Mouse (Mus musculus): ENCODE measurements at regions not wholly inside any gene's neighbourhood (a gene's known extent, or its start where the extent isn't known, plus 50 kb on each side); places are given as distances from the start of the nearest gene placed in this dataset.

- Histone ChIP-seq H3K27me3 (ENCODE audit: control insufficient read depth) (no peaks in the 10 kb centered on the region), H3K36me3 (ENCODE audit: control insufficient read depth) (no peaks in the 10 kb centered on the region), H3K4me1 (ENCODE audit: control insufficient read depth) (no peaks in the 10 kb centered on the region), H3K9me3 (ENCODE audit: control insufficient read depth, low read length) (no peaks in the 10 kb centered on the region), H3K4me3 (replicated peaks) (no peak overlapping the region)
- TF ChIP-seq GATA1 (IDR thresholded peaks at IDR 0.05; ENCODE audit: low read length), result no peak
- no peak for TF ChIP-seq TAL1 (IDR thresholded peaks at IDR 0.05; ENCODE audit: low read length)
Observed at GRCm38 (mm10) chr10:19078047-19078446, 62.6 kb upstream of the Tnfaip3 start.

- TF ChIP-seq TAL1 (IDR thresholded peaks at IDR 0.05; ENCODE audit: low read length) (no peak), GATA1 (IDR thresholded peaks at IDR 0.05; ENCODE audit: low read length) (no peak)
- Histone ChIP-seq H3K27me3 (ENCODE audit: control insufficient read depth) (no peaks in the 10 kb centered on the region), H3K4me3 (replicated peaks) (no peak overlapping the region), H3K4me1 (ENCODE audit: control insufficient read depth) (peaks cover 9% of the 10 kb centered on the region), H3K9me3 (ENCODE audit: control insufficient read depth, low read length) (no peaks in the 10 kb centered on the region), H3K36me3 (ENCODE audit: control insufficient read depth) (no peaks in the 10 kb centered on the region)
Observed at GRCm38 (mm10) chr10:19068377-19068776, 52.9 kb upstream of the Tnfaip3 start.

GRCm38 (mm10) chr10:19067623-19068022 is 52.2 kb upstream of the Tnfaip3 start:
- Histone ChIP-seq H3K9me3 (ENCODE audit: control insufficient read depth, low read length) (no peaks in the 10 kb centered on the region), H3K4me1 (ENCODE audit: control insufficient read depth) (peaks cover 15% of the 10 kb centered on the region), H3K4me3 (replicated peaks) (no peak overlapping the region), H3K36me3 (ENCODE audit: control insufficient read depth) (no peaks in the 10 kb centered on the region), H3K27me3 (ENCODE audit: control insufficient read depth) (no peaks in the 10 kb centered on the region)
- TF ChIP-seq GATA1 (IDR thresholded peaks at IDR 0.05; ENCODE audit: low read length), result no peak
- no peak for TF ChIP-seq TAL1 (IDR thresholded peaks at IDR 0.05; ENCODE audit: low read length)

GRCm38 (mm10) chr10:19066821-19067350 is 51.4 kb upstream of the Tnfaip3 start:
- Histone ChIP-seq H3K4me1 (ENCODE audit: control insufficient read depth) (peaks cover 23% of the 10 kb centered on the region), H3K9me3 (ENCODE audit: control insufficient read depth, low read length) (no peaks in the 10 kb centered on the region), H3K27me3 (ENCODE audit: control insufficient read depth) (no peaks in the 10 kb centered on the region), H3K36me3 (ENCODE audit: control insufficient read depth) (no peaks in the 10 kb centered on the region), H3K4me3 (replicated peaks) (no peak overlapping the region)
- TF ChIP-seq GATA1 (IDR thresholded peaks at IDR 0.05; ENCODE audit: low read length) (no peak), TAL1 (IDR thresholded peaks at IDR 0.05; ENCODE audit: low read length) (no peak)
